Mouse (Mus musculus) embryonic stem cell, embryonic (primary cell): ENCODE results near the gene Kcnmb4.

Source experiments
- CTCF ChIA-PET, 4 experiments: fragments of 300-600 bp in 2 of 4; fragments of 350-600 bp in 2 of 4; sonication (Branson Sonifier 250); formaldehyde crosslinking; loops; one replicate each; lab custom pipeline; 2022; ENCODE audit warnings: inconsistent platforms in 2 of 4; lab: Charles Lee
- POLR2A ChIA-PET, 4 experiments: fragments of 300-600 bp in 2 of 4; fragments of 350-600 bp in 2 of 4; sonication (Branson Sonifier 250); formaldehyde crosslinking; loops; one replicate each; lab custom pipeline; 2022; ENCODE audit warnings: antibody characterized with exemption in 4 of 4, inconsistent platforms in 1 of 4; lab: Charles Lee

Gene Kcnmb4

DNA sequence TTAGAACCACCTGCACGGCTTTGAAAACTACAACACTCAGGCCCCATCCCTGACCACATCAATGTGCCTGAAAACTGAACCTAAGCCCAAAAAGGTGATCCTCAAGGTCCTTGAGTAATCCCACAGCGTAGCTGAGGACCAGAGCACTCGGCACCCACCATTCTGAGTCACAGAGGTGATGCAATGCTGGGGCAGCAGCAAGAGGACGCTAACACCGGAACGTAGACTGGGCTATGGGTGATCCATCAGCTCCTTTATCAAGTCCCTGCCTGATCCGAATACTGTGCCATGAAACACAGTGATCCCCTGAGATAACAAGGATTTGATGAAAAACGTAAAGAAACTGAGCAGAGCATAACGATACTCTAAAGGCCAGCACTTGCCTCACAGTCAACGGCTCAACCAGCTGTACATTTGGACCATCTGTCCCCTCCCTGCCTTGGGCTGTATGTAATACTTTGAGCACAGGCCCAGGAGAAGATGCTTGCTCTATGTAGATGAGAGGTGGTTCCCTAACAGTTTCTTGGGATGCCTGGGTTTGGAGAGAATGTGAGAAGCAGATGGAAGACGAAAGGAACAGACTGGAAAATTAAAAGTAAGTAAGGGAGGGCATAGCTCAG is 3.3 kb downstream of the Kcnmb4 start:
- ChIA-PET CTCF (no interaction called here), POLR2A (no interaction called here)

GRCm38 (mm10) chr10:116468094-116468493 is 5.6 kb downstream of the Kcnmb4 start:
- POLR2A ChIA-PET, result interaction anchor here in 1 of 4 experiments (0.6 kb wide), 1 partner anchor 63 kb away, joined by 3 read pairs; no protein-coding TSS in a partner anchor
- CTCF ChIA-PET, result interaction anchor here in 1 of 4 experiments (0.7 kb wide), 1 partner anchor 420 kb away, joined by 3 read pairs; no protein-coding TSS in a partner anchor

GRCm38 (mm10) chr10:116463753-116464345 is 9.8 kb downstream of the Kcnmb4 start:
- ChIA-PET CTCF (no interaction called here), POLR2A (interaction anchor here in 1 of 4 experiments (0.6 kb wide), 1 partner anchor 625 kb away, joined by 3 read pairs; no protein-coding TSS in a partner anchor)

- POLR2A ChIA-PET, result interaction anchor here in 1 of 4 experiments (0.5 kb wide), 1 partner anchor 408 kb away, joined by 4 read pairs; no protein-coding TSS in a partner anchor
- CTCF ChIA-PET, result interaction anchor here in 1 of 4 experiments (0.9 kb wide), 1 partner anchor 16 kb away, joined by 4 read pairs; no protein-coding TSS in a partner anchor
Measured at GRCm38 (mm10) chr10:116461443-116461842, 12.2 kb downstream of the Kcnmb4 start.

DNA sequence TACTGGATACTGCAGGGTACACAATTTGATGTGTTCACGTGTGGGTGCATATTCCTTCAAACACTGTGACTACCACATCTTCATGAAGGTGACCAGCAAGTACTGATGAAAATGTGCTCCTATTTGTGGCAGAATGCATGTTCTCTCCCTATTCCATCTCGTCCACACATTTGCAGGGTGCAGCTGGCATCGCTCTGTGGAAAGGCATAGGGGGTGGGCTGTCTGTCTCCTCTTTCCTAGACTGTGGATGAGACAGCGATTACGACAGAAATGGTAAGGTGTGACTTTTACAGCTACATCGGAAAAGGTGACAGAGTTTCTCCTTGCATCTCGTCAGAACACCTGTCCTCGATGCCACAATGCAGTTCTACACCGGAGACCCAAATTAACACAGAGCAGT is 14.9 kb downstream of the Kcnmb4 start:
- ChIA-PET POLR2A (interaction anchor here in 2 of 4 experiments (0.5 to 1.9 kb wide), 3 partner anchors 10 to 350 kb away, joined by 3 to 7 read pairs (median 3); partner anchors contain the start of gene Kcnmb4 (in 1 of the 2)), CTCF (interaction anchor here in 1 of 4 experiments (0.8 to 1.0 kb wide), 2 partner anchors 14 to 128 kb away, joined by 3 read pairs; no protein-coding TSS in a partner anchor)

DNA sequence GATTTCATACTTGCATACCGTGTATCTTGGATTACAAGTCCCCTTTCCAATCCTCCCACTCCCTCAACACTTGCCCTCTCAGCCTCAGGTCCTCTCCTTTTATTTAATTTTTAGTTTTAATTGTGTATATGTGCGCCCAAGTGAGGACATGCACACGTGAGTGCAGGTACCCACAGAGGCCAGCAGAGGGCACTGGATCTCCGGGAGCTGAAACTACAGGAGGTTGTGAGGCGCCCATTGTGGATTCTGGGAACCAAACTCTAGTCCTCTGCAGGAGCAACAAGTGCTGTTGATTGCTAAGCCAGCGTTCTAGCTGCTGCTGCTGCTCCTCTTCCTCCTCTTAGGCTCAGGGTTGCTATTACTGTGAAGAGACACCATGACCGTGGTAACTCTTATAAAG is 20.9 kb downstream of the Kcnmb4 start:
- ChIA-PET POLR2A (interaction anchor here in 2 of 4 experiments (0.6 to 1.0 kb wide), 2 partner anchors 13 to 110 kb away, joined by 3 read pairs; no protein-coding TSS in a partner anchor), CTCF (interaction anchor here in 2 of 4 experiments (1.0 to 1.5 kb wide), 2 partner anchors 10 to 334 kb away, joined by 3 to 5 read pairs; no protein-coding TSS in a partner anchor)

DNA sequence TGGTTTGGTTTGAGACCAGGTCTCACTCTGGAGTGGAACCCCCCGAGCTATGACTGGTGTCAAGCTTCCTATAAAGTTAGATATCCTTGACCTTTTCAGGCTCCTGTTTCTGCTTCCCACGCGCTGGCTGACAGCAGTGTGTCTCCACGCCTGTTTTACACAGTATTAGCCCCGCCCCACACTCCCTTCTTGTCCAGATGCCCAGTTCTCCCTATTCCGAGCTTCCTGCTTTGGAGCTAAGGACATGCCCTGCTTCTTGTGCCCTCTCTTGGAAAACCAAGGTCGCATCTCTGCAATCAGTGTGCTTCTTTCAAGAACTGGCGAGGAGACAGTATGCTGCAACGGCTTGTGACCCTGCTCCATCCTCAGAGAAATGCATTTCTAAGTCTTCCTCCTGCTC is 23.1 kb downstream of the Kcnmb4 start:
- ChIA-PET CTCF (interaction anchor here in 1 of 4 experiments (0.5 kb wide), 1 partner anchor 1220 kb away, joined by 5 read pairs; no protein-coding TSS in a partner anchor), POLR2A (interaction anchor here in 1 of 4 experiments (0.7 kb wide), 1 partner anchor 37 kb away, joined by 3 read pairs; no protein-coding TSS in a partner anchor)

GRCm38 (mm10) chr10:116448166-116448565 is 25.5 kb downstream of the Kcnmb4 start:
- CTCF ChIA-PET, result no interaction called here
- POLR2A ChIA-PET, result no interaction called here

DNA sequence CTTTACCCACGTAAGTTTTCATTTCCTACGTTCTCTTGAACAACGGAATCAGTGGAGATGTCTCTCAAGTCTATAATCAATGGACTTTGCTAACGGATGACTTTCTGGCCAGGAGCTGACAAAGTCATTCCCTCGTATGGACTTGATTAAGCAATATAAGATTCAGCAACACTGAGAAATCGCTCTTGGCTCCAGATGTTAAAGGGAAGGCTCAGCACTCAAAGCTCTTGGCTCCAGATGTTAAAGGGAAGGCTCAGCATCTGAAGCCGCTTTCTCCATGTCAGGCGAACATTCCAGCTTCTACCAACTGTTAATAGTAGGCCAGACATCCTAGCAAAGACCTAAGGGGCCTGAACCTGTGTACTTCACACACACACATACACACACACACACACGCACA is 26.5 kb downstream of the Kcnmb4 start:
- ChIA-PET POLR2A (interaction anchor here in 1 of 4 experiments (0.6 kb wide), 1 partner anchor 946 kb away, joined by 5 read pairs; no protein-coding TSS in a partner anchor), CTCF (no interaction called here)

DNA sequence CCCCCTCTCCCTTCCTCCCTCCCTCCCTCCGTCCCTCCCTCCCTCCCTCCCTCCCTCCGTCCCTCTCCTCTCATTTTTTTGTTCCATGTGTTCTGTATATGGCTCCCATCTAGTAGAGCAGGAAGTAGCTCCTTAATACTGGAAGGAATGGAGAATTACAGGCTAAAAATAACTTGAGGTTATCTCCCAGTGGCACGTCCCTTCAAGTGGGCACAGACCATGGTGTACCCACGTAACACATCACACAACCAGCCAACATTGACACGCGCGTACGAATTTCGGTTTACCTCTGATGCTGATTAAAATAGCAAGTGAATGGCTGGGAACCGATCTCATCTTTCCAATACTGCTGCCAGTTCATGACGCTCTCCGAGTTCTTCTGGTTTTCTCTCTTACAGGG is 27.6 kb downstream of the Kcnmb4 start:
- POLR2A ChIA-PET, result no interaction called here
- CTCF ChIA-PET, result no interaction called here

- ChIA-PET POLR2A (interaction anchor here in 1 of 4 experiments (0.5 to 1.0 kb wide), 2 partner anchors 29 to 172 kb away, joined by 3 read pairs; partner anchors contain the start of gene Kcnmb4), CTCF (interaction anchor here (0.5 to 1.6 kb wide), 18 partner anchors 9 to 764 kb away, joined by 3 to 15 read pairs (median 3); no protein-coding TSS in a partner anchor)
Measured at GRCm38 (mm10) chr10:116444826-116445225, 28.9 kb downstream of the Kcnmb4 start.

DNA sequence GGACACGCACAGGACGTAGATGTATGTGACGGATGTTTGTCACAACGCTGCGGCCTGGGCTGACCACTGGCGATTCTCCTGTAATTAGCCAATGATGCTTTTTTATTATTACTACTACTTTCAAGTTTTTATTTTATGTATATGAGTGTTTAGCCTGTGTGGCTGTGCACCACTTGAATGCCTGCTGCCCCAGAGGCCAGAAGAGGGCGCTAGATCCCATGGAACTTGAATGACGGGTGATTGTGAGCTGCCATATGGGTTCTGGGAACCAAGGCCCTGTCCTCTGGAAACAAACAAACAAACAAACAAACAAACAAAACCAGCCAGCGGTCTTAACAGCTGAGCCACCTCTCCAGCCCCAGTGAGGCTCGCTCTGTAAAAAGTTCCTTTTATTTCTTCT is 29.3 kb downstream of the Kcnmb4 start:
- CTCF ChIA-PET, result interaction anchor here in 3 of 4 experiments (0.5 to 1.6 kb wide), 16 partner anchors 8 to 765 kb away, joined by 3 to 15 read pairs (median 3); no protein-coding TSS in a partner anchor
- POLR2A ChIA-PET, result interaction anchor here in 1 of 4 experiments (0.5 to 1.0 kb wide), 2 partner anchors 29 to 173 kb away, joined by 3 read pairs; partner anchors contain the start of gene Kcnmb4

DNA sequence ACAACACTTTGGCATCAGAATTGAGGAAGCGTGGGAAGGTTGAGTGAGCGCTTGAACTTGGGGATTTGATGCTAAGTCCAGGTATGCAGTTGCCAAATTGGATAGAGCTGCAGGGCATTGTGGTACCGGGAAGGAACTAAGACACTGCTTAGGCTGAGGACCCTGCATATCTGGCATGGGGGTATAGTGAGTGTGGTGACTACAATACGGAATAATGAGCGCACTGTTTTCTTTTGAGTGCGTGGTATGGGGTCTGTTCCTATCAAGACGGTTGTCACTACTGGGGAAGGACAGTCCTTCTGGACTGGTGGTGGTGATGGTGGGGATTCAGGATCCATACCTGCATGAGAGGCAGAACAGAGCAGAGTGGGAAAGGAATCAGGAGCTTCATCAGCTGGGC is 32.7 kb downstream of the Kcnmb4 start:
- ChIA-PET CTCF (interaction anchor here in 1 of 4 experiments (0.9 kb wide), 1 partner anchor 453 kb away, joined by 4 read pairs; no protein-coding TSS in a partner anchor), POLR2A (interaction anchor here in 2 of 4 experiments (0.6 to 1.1 kb wide), 2 partner anchors 12 to 412 kb away, joined by 3 read pairs; no protein-coding TSS in a partner anchor)

DNA sequence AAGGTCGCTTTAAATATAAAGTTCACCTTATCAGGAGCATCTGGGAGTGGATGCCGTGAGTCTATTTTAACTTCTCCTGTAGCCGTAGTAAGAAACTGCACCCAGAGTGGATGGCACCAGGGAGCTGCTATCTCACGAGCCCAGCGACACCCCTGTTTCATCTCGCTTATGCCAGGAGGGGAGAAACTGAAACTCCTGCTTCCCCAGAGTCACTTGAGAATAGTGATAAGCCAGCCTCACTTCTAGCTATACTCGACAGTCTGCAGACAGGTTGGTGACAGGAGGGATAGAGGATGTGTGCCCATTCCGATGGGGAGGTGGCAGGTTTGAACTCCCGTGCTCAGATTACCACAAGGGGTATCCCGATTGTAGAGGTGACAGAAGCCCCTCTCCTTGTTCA is 33.6 kb downstream of the Kcnmb4 start:
- POLR2A ChIA-PET, result interaction anchor here in 2 of 4 experiments (0.6 to 1.1 kb wide), 2 partner anchors 13 to 369 kb away, joined by 3 read pairs; no protein-coding TSS in a partner anchor
- CTCF ChIA-PET, result no interaction called here

DNA sequence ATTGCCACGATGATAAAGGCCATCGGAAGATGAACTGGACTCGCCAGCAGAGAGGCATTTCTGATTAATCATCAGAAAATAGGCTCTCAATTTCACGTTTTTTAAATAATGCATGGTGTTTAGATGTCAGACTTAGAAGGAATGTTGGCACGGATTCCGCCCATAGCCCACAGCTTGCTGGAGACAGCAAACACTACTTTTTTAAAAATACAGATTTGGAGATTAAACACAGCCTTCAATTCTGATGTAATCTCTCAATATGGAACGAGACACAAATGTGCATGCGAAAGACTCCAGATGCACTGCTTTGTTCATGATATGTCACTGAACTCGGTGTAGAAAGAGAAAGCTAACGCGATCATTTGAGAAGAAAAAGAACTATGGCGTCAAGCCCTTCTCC is 38.2 kb downstream of the Kcnmb4 start:
- ChIA-PET CTCF (interaction anchor here in 1 of 4 experiments (0.6 to 1.0 kb wide), 2 partner anchors 9 to 560 kb away, joined by 3 read pairs; no protein-coding TSS in a partner anchor), POLR2A (no interaction called here)

DNA sequence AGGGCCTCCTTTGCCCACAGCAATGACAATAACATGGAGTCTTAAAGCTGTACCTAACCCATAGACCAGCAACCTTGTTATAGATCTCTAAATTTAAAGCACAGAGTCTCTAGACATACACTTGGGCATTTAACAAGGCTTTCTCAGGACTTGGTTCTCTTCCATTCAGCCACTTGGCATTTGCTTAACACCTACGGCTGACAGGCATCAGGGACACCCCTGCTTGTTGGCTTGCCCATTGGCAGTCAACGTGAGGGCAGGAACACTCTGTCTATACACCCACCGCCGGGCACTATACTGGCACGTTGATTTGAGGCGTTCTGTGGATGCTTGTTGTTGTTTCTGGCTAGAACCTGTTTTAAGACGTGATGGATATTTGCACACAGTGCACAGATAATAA is 41.3 kb downstream of the Kcnmb4 start:
- ChIA-PET POLR2A (no interaction called here), CTCF (no interaction called here)

DNA sequence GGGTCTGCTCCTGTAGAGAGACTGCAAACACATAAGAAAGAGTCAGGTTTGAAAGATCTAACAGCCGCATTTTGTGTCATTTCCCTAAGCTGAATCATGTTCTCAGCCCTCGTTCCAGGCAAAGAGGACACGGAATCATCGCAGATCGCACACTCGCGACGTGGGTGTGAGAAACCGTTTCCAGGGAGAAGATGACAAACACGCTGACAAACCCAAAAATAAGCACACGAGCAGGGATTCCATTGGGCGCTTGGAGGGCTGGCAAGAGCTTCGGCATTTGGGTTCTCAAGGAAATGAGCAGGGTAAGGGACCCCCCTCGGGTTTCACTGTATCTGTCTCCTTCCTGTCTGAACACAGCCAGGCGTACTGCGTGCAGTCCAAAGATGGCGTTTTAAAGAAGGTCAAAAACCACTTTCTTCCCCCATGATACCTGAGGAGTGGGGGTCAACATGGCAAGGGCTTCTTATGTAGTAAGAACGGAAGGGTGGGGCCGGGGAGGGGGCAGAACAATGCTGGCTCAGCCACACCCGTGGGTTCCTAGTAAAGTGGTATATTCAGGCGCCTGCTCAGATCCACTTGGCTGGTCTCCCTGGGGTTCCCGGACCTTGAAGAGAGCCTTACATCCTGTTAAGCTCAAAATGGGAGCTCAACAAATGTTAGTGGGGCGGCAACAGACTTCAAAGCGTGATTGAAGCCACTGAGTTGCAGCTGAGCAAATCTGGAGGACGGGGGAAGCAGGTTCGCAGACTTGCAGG is 45.5 kb downstream of the Kcnmb4 start:
- POLR2A ChIA-PET, result interaction anchor here in 1 of 4 experiments (0.7 kb wide), 1 partner anchor 70 kb away, joined by 3 read pairs; no protein-coding TSS in a partner anchor
- CTCF ChIA-PET, result interaction anchor here in 1 of 4 experiments (0.6 to 0.8 kb wide), 2 partner anchors 208 to 361 kb away, joined by 4 to 7 read pairs; no protein-coding TSS in a partner anchor

DNA sequence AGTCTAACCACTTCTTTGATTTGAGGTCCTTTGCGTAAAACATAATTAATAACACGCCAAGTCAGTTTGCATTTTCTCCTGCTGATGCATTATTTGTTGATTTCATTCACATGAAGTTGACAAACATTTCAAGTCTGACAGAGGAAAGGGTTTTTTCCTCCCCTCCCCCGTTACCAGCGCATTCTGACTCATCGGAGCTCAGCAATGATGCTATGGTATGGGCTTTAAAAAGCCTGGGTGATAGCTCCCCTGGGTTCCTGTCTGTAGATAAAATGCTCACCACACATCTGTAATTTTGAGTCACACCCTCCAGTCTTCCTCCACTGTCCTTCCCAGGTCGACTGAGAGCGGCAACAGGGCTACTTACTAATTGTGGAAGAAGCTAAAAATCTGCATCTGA is 47.5 kb downstream of the Kcnmb4 start:
- CTCF ChIA-PET, result no interaction called here
- POLR2A ChIA-PET, result no interaction called here
